Comparison of ENCODE assay signal across 12 mouse cellular contexts in genomic region chr10:17860701-17861480, GRCm38 (mm10).
DNase-seq lines count a peak whose midpoint lies in the region.
"Had no signal": no experiment of that assay in that cellular context is flagged by ENCODE, and none has a peak within 500 bp of the region (broad histone marks: within the 10 kb centered on the region; RNA-seq: fewer than 3 reads in every experiment).

No protein-coding gene starts in this region.

- intact Hi-C loops in left cerebral cortex, postnatal 4 days (cut with DNase I), result no loop called here

- DNase-seq in adrenal gland, adult 2 months, result peak; percentile 45
- no peak for DNase-seq in adrenal gland, postnatal 4 days (ENCODE audit: low spot score in 2 of 2)
- peak; percentile 9 for DNase-seq in left cerebral cortex, adult 11 months (ENCODE audit: low spot score)
- DNase-seq in left cerebral cortex, postnatal 4 days, result no peak
- DNase-seq in adipocyte (ENCODE audit: low spot score), result peak; percentile 80
- peak; percentile 54 for DNase-seq in telencephalon, adult 2 months (ENCODE audit: low read depth, low spot score)
- no peak for DNase-seq in spleen, adult 12 weeks (ENCODE audit: low spot score)
- DNase-seq in heart, adult 18-20 months, result no peak
- DNase-seq: cerebellum, postnatal 14 days; lung, postnatal 36 days; right cerebral cortex, postnatal 25 days; thymus, adult 2 months had no signal

Comparison
In these comparisons a context has a peak if more than half of its experiments do, and no peak if none do; other contexts are left out.
1. DNase-seq: peak in adrenal gland, adult 2 months (single experiment), left cerebral cortex, adult 11 months (single experiment), adipocyte (single experiment) and telencephalon, adult 2 months (single experiment); none in adrenal gland, postnatal 4 days (0 of 2), left cerebral cortex, postnatal 4 days (single experiment), spleen, adult 12 weeks (single experiment) and heart, adult 18-20 months (0 of 2).